Mouse (Mus musculus): ENCODE data around the gene Chrna4. TPM values are rescaled to one million over a fixed set of nuclear protein-coding genes. Genes with fewer than 3 reads are reported as not detected.
A peak's percentile ranks its signal among the peaks of the same experiment; 100 is the strongest.

The Chrna4 gene
- polyA plus RNA-seq, 1 experiment from 2014 or later: 0.48 TPM

DNA sequence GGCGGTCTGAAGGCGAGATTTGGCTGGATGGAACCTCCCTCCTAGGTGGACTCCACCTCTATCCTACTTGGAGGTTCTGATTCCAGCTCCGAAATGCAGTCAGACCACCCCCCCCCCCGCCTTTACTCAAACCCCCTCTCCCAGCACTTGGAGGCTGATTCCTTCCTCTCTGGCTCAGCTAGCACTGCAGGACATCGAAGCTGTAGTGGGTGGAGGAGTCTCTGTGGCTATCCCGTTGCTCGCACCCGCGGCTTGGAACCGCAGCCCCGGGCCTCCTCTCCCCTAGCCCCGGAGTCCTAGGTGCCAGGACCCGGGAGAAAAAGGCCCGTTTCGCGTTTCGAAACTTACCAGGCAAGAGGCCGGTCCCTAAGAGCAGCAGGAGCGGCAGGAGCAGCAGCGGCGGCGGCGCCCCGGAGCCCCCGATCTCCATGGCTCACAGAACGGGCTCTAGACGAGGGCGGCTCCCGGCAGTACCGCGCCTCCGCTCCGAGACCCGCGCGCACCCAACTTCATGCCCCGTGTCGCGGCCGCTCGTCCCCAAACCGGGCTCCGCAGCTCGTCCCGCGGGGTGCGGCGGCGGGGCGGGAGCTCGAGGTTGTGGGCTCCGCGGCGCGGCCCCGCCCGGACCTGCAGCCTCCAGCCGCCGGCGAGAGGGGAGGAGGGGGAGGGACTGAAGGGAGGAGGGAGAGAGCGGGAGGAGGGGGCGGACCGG is 4.5 kb downstream of the Chrna4 start:
- no peak for ATAC-seq (ENCODE audit: extremely low read depth, insufficient number of reproducible peaks, low FRiP score, low TSS enrichment)
- H3K27me3 ChIP-seq (replicated peaks): peaks cover 100% of the 10 kb centered on the region
- H3K4me1 ChIP-seq: peaks cover 32% of the 10 kb centered on the region
- WGBS: under 1% methylated on average over 62 of the region's 63 CpGs
- H3K36me3 ChIP-seq: no peaks in the 10 kb centered on the region
- peak overlapping the region; percentile 67 for H3K9ac ChIP-seq
- H3K9me3 ChIP-seq: no peaks in the 10 kb centered on the region
- peak overlapping the region; percentile 55 for H3K4me3 ChIP-seq
- no peak overlapping the region for H3K27ac ChIP-seq (replicated peaks)
- peak overlapping the region; percentile 92 for H3K4me2 ChIP-seq

DNA sequence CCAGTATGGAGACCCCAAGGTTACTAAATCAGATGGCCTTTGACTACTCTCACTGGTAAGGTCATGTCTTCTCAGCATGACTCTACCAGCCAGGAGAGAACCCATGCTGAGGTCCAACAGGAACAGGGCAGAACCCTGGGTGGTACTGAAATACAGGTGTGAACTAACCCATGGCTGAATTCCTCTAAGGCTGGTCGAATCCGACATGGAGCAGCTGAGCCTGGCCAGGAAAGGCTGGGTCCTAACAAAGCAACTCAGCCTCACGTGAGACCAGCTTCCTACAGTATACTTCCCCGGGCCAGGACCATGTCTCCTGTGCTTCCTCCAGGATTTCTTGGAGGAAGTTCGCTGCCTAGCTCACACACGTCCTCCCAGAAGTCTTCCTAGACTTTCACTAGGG is 6.8 kb downstream of the Chrna4 start:
- WGBS: 57% methylated on average over 6 of the region's 6 CpGs
- H3K4me3 ChIP-seq: no peak overlapping the region
- no peak overlapping the region for H3K4me2 ChIP-seq
- H3K4me1 ChIP-seq: peaks cover 35% of the 10 kb centered on the region
- H3K9me3 ChIP-seq: no peaks in the 10 kb centered on the region
- ATAC-seq (ENCODE audit: extremely low read depth, insufficient number of reproducible peaks, low FRiP score, low TSS enrichment): no peak
- H3K27me3 ChIP-seq (replicated peaks): peaks cover 99% of the 10 kb centered on the region
- no peak overlapping the region for H3K27ac ChIP-seq (replicated peaks)
- H3K9ac ChIP-seq: no peak overlapping the region
- no peaks in the 10 kb centered on the region for H3K36me3 ChIP-seq

- peaks cover 99% of the 10 kb centered on the region for H3K27me3 ChIP-seq (replicated peaks)
- no peak overlapping the region for H3K9ac ChIP-seq
- no peak overlapping the region for H3K4me2 ChIP-seq
- peaks cover 35% of the 10 kb centered on the region for H3K4me1 ChIP-seq
- no peak overlapping the region for H3K4me3 ChIP-seq
- H3K36me3 ChIP-seq: no peaks in the 10 kb centered on the region
- no peaks in the 10 kb centered on the region for H3K9me3 ChIP-seq
- no peak for ATAC-seq (ENCODE audit: extremely low read depth, insufficient number of reproducible peaks, low FRiP score, low TSS enrichment)
- 69% methylated on average over 7 of the region's 7 CpGs for WGBS
- no peak overlapping the region for H3K27ac ChIP-seq (replicated peaks)
These were observed 8.2 kb downstream of the Chrna4 start for GRCm38 (mm10) chr2:181035186-181035585.

DNA sequence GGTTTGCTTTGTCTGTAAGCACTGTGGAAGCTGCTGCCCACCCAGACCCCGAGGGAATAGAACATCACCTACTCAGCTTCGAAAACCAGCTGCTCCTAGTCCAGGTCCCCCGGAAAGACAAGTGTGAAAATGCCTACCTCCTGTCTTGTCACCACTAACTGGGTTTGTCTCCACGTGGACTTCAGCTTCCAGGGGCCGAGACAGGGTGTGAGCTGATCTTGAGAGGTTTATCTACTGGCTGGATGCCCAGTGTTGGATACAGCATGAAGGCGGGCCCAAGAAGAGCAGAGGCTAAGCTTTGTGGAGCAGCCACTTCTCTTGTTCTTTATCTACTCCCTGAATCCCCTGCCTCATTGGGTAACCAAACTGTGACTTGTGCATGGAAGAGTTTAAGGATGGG is 10.0 kb downstream of the Chrna4 start:
- 14% methylated on average over 6 of the region's 6 CpGs for WGBS
- Histone ChIP-seq H3K9me3 (no peaks in the 10 kb centered on the region), H3K4me1 (peaks cover 23% of the 10 kb centered on the region), H3K9ac (0 out of 2 replicates have a peak overlapping the region, but pooled peaks have one; percentile 24), H3K4me3 (no peak overlapping the region), H3K4me2 (no peak overlapping the region), H3K27me3 (replicated peaks) (peaks cover 99% of the 10 kb centered on the region), H3K27ac (replicated peaks) (no peak overlapping the region), H3K36me3 (no peaks in the 10 kb centered on the region)
- no peak for ATAC-seq (ENCODE audit: extremely low read depth, insufficient number of reproducible peaks, low FRiP score, low TSS enrichment)

- WGBS: 23% methylated on average over 5 of the region's 5 CpGs
- H3K4me3 ChIP-seq: no peak overlapping the region
- peaks cover 23% of the 10 kb centered on the region for H3K4me1 ChIP-seq
- H3K27ac ChIP-seq (replicated peaks): no peak overlapping the region
- H3K27me3 ChIP-seq (replicated peaks): peaks cover 99% of the 10 kb centered on the region
- no peak overlapping the region for H3K9ac ChIP-seq
- H3K4me2 ChIP-seq: no peak overlapping the region
- no peaks in the 10 kb centered on the region for H3K36me3 ChIP-seq
- ATAC-seq (ENCODE audit: extremely low read depth, insufficient number of reproducible peaks, low FRiP score, low TSS enrichment): no peak
- H3K9me3 ChIP-seq: no peaks in the 10 kb centered on the region
These were observed 10.9 kb downstream of the Chrna4 start for GRCm38 (mm10) chr2:181032407-181032806.

DNA sequence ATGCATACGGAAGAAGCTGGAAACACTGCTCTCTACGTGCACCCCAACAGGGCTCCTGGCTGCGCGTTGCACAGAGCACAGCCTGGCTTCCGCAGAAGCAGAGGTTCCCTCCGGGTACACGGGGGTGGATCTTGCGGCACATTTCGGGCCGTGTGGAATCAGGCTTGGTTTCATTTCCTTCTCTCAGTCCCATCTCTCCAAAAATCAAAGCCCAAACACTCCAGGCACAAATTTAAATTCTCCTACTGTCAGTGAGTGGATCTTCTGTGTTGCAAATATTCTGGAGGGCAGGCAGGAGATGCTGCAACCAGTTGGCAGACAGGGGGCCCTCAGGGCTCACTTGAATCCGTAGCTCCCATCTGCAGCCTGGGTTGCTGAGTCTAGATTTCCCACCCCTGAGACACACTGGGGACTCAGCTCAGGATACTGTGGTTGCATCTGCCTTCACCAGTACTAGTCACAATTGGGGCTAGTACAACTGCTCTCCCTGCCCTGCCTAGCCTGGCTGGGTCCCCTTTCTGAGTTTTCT is 11.9 kb downstream of the Chrna4 start:
- Histone ChIP-seq H3K9me3 (no peaks in the 10 kb centered on the region), H3K4me2 (no peak overlapping the region), H3K4me3 (no peak overlapping the region), H3K4me1 (peaks cover 23% of the 10 kb centered on the region), H3K36me3 (no peaks in the 10 kb centered on the region), H3K9ac (no peak overlapping the region), H3K27ac (replicated peaks) (no peak overlapping the region), H3K27me3 (replicated peaks) (peaks cover 99% of the 10 kb centered on the region)
- WGBS: 72% methylated on average over 11 of the region's 11 CpGs
- ATAC-seq (ENCODE audit: extremely low read depth, insufficient number of reproducible peaks, low FRiP score, low TSS enrichment): no peak

- H3K27me3 ChIP-seq (replicated peaks): peaks cover 90% of the 10 kb centered on the region
- no peak for ATAC-seq (ENCODE audit: extremely low read depth, insufficient number of reproducible peaks, low FRiP score, low TSS enrichment)
- H3K4me2 ChIP-seq: no peak overlapping the region
- WGBS: 79% methylated on average over 5 of the region's 5 CpGs
- H3K27ac ChIP-seq (replicated peaks): no peak overlapping the region
- H3K9ac ChIP-seq: no peak overlapping the region
- no peaks in the 10 kb centered on the region for H3K4me1 ChIP-seq
- no peaks in the 10 kb centered on the region for H3K9me3 ChIP-seq
- H3K36me3 ChIP-seq: no peaks in the 10 kb centered on the region
- no peak overlapping the region for H3K4me3 ChIP-seq
These were observed 35.0 kb downstream of the Chrna4 start for GRCm38 (mm10) chr2:181008339-181008738.

DNA sequence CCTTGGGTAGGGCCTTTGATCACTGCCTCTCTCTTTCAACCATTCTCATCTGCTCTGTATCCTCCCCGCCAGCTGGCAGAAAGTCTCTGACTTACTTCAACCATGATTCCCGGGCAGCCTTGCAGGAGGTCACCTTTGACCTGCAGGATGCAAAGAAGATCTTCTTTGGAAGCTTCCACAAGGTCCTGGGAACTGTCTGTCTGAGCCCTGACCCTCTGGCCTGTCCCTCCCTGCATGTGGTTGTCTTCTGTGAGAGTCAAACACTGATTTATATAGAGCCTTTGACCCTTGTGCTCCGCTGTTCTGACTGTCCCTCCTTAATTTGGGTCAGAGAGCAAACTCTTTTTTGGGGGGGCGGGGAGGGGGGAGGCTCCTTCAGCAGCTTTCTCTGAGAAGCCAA is 36.3 kb downstream of the Chrna4 start:
- no peak overlapping the region for H3K27ac ChIP-seq (replicated peaks)
- no peak overlapping the region for H3K9ac ChIP-seq
- no peaks in the 10 kb centered on the region for H3K36me3 ChIP-seq
- no peaks in the 10 kb centered on the region for H3K9me3 ChIP-seq
- 59% methylated on average over 4 of the region's 4 CpGs for WGBS
- H3K4me2 ChIP-seq: no peak overlapping the region
- ATAC-seq (ENCODE audit: extremely low read depth, insufficient number of reproducible peaks, low FRiP score, low TSS enrichment): no peak
- H3K4me3 ChIP-seq: no peak overlapping the region
- peaks cover 84% of the 10 kb centered on the region for H3K27me3 ChIP-seq (replicated peaks)
- H3K4me1 ChIP-seq: no peaks in the 10 kb centered on the region

- Histone ChIP-seq H3K4me2 (no peak overlapping the region), H3K4me3 (no peak overlapping the region), H3K36me3 (no peaks in the 10 kb centered on the region), H3K27ac (replicated peaks) (no peak overlapping the region), H3K4me1 (no peaks in the 10 kb centered on the region), H3K9me3 (no peaks in the 10 kb centered on the region), H3K27me3 (replicated peaks) (peaks cover 64% of the 10 kb centered on the region), H3K9ac (no peak overlapping the region)
- no peak for ATAC-seq (ENCODE audit: extremely low read depth, insufficient number of reproducible peaks, low FRiP score, low TSS enrichment)
- 56% methylated on average over 3 of the region's 3 CpGs for WGBS
These were observed 46.4 kb downstream of the Chrna4 start for GRCm38 (mm10) chr2:180996905-180997304.

- Histone ChIP-seq H3K9ac (no peak overlapping the region), H3K27me3 (replicated peaks) (peaks cover 59% of the 10 kb centered on the region), H3K4me2 (no peak overlapping the region), H3K4me1 (no peaks in the 10 kb centered on the region), H3K9me3 (no peaks in the 10 kb centered on the region), H3K4me3 (no peak overlapping the region), H3K36me3 (no peaks in the 10 kb centered on the region), H3K27ac (replicated peaks) (no peak overlapping the region)
- no peak for ATAC-seq (ENCODE audit: extremely low read depth, insufficient number of reproducible peaks, low FRiP score, low TSS enrichment)
- 17% methylated on average over 5 of the region's 5 CpGs for WGBS
These were observed 46.9 kb downstream of the Chrna4 start for GRCm38 (mm10) chr2:180996436-180996835.

GRCm38 (mm10) chr2:180995457-180995856 is 47.9 kb downstream of the Chrna4 start:
- 66% methylated on average over 4 of the region's 4 CpGs for WGBS
- H3K4me1 ChIP-seq: no peaks in the 10 kb centered on the region

GRCm38 (mm10) chr2:180994360-180994759 is 49.0 kb downstream of the Chrna4 start:
- H3K4me3 ChIP-seq: no peak overlapping the region
- H3K27me3 ChIP-seq (replicated peaks): peaks cover 42% of the 10 kb centered on the region
- no peak overlapping the region for H3K4me2 ChIP-seq
- ATAC-seq (ENCODE audit: extremely low read depth, insufficient number of reproducible peaks, low FRiP score, low TSS enrichment): no peak
- H3K36me3 ChIP-seq: no peaks in the 10 kb centered on the region
- H3K9ac ChIP-seq: no peak overlapping the region
- no peak overlapping the region for H3K27ac ChIP-seq (replicated peaks)
- WGBS: 62% methylated on average over 2 of the region's 2 CpGs
- H3K9me3 ChIP-seq: no peaks in the 10 kb centered on the region
- H3K4me1 ChIP-seq: no peaks in the 10 kb centered on the region

More at GRCm38 (mm10) chr2:180995457-180995856, 47.9 kb downstream of the Chrna4 start:
- no peak overlapping the region for H3K4me2 ChIP-seq
- no peaks in the 10 kb centered on the region for H3K36me3 ChIP-seq
- no peak overlapping the region for H3K9ac ChIP-seq
- H3K27me3 ChIP-seq (replicated peaks): peaks cover 52% of the 10 kb centered on the region
- H3K4me3 ChIP-seq: no peak overlapping the region
- no peaks in the 10 kb centered on the region for H3K9me3 ChIP-seq
- no peak for ATAC-seq (ENCODE audit: extremely low read depth, insufficient number of reproducible peaks, low FRiP score, low TSS enrichment)
- no peak overlapping the region for H3K27ac ChIP-seq (replicated peaks)

Data from heart, embryonic 13.5 days (tissue).